Mouse (Mus musculus): Measurements from ENCODE around the gene Dtymk. TPM values are rescaled to one million over a fixed set of nuclear protein-coding genes. Genes with fewer than 3 reads are reported as not detected.
A peak's percentile ranks its signal among the peaks of the same experiment; 100 is the strongest.
"Not testable (repeated sequence)": the region's sequence is repeated elsewhere in the genome, so short reads cannot be mapped to it uniquely, and the experiment has no call there.

The Dtymk gene
- total RNA-seq, 2 experiments from 2014 or later = 14.1 to 18.6 TPM

DNA sequence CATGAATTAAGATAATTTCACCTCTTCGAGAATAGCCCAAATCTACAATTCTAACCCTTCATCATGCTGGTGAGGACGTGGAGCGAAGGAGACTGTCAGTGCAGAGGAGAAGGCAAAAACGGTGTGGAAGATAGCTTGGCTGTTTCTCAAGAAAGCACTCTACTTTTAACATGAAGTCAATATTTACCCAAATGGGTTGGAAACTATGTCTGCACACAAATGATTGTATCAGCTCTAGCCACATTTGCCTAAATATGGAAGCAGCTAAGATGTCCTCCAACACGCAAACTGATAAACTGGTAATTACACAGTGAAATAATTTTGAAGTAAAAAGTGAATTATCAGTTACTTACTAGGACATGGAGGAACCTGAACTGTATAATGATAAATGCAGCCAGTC, 1.0 kb upstream of the Dtymk start:
- no peak for DNase-seq
- Histone ChIP-seq H3K4me3 (peak overlapping the region; percentile 95), H3K27ac (peak overlapping the region; percentile 99)
- intact Hi-C loops (cut with DNase I) = loop anchor here (2.0 to 10.0 kb wide), 4 partner anchors 48 to 288 kb away; partner anchors contain the start of genes Farp2 and Thap4
- TF ChIP-seq CTCF (IDR thresholded peaks at IDR 0.05) = no peak

DNA sequence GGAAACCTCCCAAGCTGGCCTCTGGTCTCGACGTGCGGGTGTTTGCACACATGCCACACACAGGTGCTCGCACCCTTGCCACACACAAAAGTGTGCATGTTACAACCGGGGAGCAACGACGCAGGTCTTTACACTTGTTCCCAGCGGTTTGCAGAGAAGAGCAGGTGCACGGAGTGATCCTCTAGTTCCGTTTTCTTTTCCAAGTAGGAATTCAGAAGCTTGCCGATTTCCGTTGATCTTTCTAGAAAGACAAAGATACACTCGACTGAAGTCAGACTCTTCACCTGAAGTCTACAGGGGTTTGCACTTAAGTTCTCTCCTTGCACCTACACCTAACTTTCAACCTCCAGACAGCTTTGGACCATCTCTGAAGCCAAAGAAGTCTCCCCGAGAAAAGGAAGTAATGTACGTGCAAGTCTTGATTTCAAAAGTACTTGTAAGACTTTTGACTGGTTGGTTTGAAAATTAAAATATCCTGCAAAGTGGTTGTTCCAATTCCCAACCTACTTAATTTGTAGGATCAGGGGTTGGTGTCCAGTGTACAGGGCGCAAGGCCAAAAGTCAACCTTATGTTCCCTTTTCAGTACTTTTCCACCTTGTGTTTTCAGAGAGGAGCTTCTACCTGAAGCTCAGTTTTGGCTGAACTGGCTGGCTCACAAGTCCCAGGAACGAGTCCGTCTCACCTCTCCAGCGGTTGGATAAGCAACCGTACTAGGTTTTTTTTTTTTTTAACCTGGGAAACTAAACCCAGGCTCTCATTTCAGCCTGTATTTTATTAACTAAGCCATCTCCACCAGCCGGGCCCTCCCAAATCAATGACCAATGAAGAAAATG, 847 bp downstream of the Dtymk start:
- no peak for DNase-seq
- H3K4me3 ChIP-seq = peak overlapping the region; percentile 91
- H3K27ac ChIP-seq = peak overlapping the region; percentile 99
- no peak for TF ChIP-seq CTCF (IDR thresholded peaks at IDR 0.05)
- intact Hi-C loops (cut with DNase I) = loop anchor here (10.0 kb wide), 1 partner anchor 286 kb away; the partner anchor contains the start of gene Farp2

GRCm38 (mm10) chr1:93795886-93796285, 5.8 kb downstream of the Dtymk start:
- intact Hi-C loops (cut with DNase I) = no loop called here
- H3K27ac ChIP-seq = no peak overlapping the region

DNA sequence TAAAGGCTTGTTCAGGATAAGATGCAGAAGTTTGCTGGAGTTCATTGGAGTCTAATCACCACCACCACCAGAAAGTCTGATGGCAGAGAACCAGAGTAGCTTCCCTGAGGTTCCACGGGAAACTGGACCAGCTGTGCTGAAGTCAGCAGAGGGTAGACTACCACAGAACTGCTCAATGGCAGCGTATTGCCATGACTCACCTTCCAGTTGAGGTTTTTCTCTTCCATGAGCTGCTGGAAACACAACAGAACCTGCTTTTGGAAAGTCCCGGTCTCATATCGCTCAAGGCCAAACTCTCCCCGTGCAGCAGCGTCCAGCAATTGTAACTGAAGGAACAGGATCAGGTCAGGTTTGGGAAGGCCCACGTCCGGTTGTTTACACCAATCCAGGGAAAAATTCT, 7.2 kb downstream of the Dtymk start:
- no peak for DNase-seq
- TF ChIP-seq CTCF (IDR thresholded peaks at IDR 0.05) = no peak

More at GRCm38 (mm10) chr1:93795886-93796285, 5.8 kb downstream of the Dtymk start:
- DNase-seq = no peak
- H3K4me3 ChIP-seq = no peak overlapping the region
- TF ChIP-seq CTCF (IDR thresholded peaks at IDR 0.05) = no peak

GRCm38 (mm10) chr1:93786912-93787311, 14.8 kb downstream of the Dtymk start:
- Histone ChIP-seq H3K4me3 (no peak overlapping the region), H3K27ac (no peak overlapping the region)
- intact Hi-C loops (cut with DNase I) = no loop called here
- no peak for TF ChIP-seq CTCF (IDR thresholded peaks at IDR 0.05)
- peak; percentile 61 for DNase-seq

More for the DNA sequence above, 7.2 kb downstream of the Dtymk start:
- no peak overlapping the region for H3K4me3 ChIP-seq
- H3K27ac ChIP-seq = no peak overlapping the region
- intact Hi-C loops (cut with DNase I) = no loop called here

- TF ChIP-seq CTCF (IDR thresholded peaks at IDR 0.05) = no peak
- intact Hi-C loops (cut with DNase I) = no loop called here
Measured at GRCm38 (mm10) chr1:93776686-93777085, 25.0 kb downstream of the Dtymk start.

GRCm38 (mm10) chr1:93769901-93770300, 31.8 kb downstream of the Dtymk start:
- TF ChIP-seq CTCF (IDR thresholded peaks at IDR 0.05) = no peak
- intact Hi-C loops (cut with DNase I) = no loop called here

More at GRCm38 (mm10) chr1:93776686-93777085, 25.0 kb downstream of the Dtymk start:
- no peak for DNase-seq
- no peak overlapping the region for H3K4me3 ChIP-seq
- no peak overlapping the region for H3K27ac ChIP-seq

GRCm38 (mm10) chr1:93767600-93767999, 34.1 kb downstream of the Dtymk start:
- no peak for TF ChIP-seq CTCF (IDR thresholded peaks at IDR 0.05)
- intact Hi-C loops (cut with DNase I) = no loop called here

More at GRCm38 (mm10) chr1:93769901-93770300, 31.8 kb downstream of the Dtymk start:
- DNase-seq = no peak
- H3K27ac ChIP-seq = no peak overlapping the region
- no peak overlapping the region for H3K4me3 ChIP-seq

DNA sequence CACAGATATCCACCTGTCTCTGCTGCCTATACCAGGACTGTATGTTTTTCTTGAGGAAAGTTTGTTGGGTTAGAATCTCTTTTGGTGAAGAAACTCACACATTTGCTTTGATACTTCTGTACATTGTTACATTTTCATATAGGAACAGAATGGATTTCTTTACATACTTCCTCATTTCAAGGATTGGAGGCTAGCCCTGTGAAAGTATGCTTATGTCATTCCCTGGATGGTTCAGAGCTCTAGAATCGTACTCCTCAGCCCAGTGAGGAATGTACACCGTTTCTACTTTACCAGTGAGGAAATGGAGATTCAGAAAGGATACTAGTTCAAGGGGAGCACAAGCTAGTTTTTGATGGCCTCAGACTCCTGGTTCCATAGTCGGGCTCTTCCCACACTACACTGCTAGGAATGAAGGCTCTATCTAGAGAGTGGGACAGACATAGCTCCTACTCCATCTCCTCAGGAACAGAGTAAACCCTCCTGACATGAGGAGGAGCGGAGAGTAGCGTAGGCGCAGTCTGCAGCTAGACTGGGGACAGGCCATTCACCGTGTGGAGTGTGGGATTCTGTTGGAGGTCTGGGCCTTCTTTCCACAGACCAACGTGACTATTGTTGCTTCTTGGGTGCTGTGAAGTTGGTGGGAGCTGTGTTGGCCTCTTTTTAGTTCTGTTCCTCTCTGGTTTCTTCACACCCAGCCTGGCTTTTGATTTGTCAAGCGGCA, 36.7 kb downstream of the Dtymk start:
- Histone ChIP-seq H3K27ac (no peak overlapping the region), H3K4me3 (no peak overlapping the region)
- no peak for DNase-seq
- intact Hi-C loops (cut with DNase I) = no loop called here
- no peak for TF ChIP-seq CTCF (IDR thresholded peaks at IDR 0.05)

More at GRCm38 (mm10) chr1:93767600-93767999, 34.1 kb downstream of the Dtymk start:
- DNase-seq = no peak
- Histone ChIP-seq H3K4me3 (no peak overlapping the region), H3K27ac (no peak overlapping the region)

DNA sequence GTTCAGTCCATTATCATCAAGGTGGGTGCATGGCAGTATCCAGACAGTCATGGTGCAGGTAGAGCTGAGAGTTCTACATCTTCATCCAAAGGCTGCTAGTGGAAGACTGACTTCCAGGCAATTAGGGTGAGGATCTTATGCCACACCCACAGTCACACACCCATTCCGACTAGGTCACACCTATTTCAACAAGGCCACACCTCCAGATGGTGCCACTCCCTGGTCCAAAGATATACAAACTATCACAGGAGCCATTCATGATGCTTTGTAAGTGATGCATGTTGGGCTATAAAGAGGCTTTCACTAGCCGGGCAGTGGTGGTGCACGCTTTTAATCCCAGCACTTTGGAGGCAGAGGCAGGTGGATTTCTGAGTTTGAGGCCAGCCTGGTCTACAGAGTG, 38.2 kb downstream of the Dtymk start:
- H3K27ac ChIP-seq; DNase-seq; intact Hi-C loops (cut with DNase I); H3K4me3 ChIP-seq: not testable (repeated sequence)

GRCm38 (mm10) chr1:93760076-93760475, 41.7 kb downstream of the Dtymk start:
- no peak for TF ChIP-seq CTCF (IDR thresholded peaks at IDR 0.05)
- H3K27ac ChIP-seq = no peak overlapping the region
- no peak for DNase-seq
- no peak overlapping the region for H3K4me3 ChIP-seq
- intact Hi-C loops (cut with DNase I) = no loop called here

- DNase-seq = no peak
- TF ChIP-seq CTCF (IDR thresholded peaks at IDR 0.05) = no peak
- H3K27ac ChIP-seq = no peak overlapping the region
- intact Hi-C loops (cut with DNase I) = loop anchor here (10.0 kb wide), 1 partner anchor 311 kb away; no protein-coding TSS in a partner anchor
- H3K4me3 ChIP-seq = no peak overlapping the region; the same call in 1 of the 2 replicates
Measured at GRCm38 (mm10) chr1:93756154-93756553, 45.6 kb downstream of the Dtymk start.

- TF ChIP-seq CTCF (IDR thresholded peaks at IDR 0.05) = no peak
- Histone ChIP-seq H3K4me3 (peak overlapping the region; percentile 94), H3K27ac (peak overlapping the region; percentile 91; the same call in 1 of the 2 replicates)
- no peak for DNase-seq
- intact Hi-C loops (cut with DNase I) = loop anchor here (2.0 to 10.0 kb wide), 2 partner anchors 47 to 311 kb away; partner anchors contain the start of gene Ing5
Measured at GRCm38 (mm10) chr1:93755618-93756017, 46.1 kb downstream of the Dtymk start.

All from gastrocnemius, adult 2 months (tissue).